Mouse (Mus musculus) hindbrain, embryonic 15.5 days (tissue): Measurements from ENCODE around the gene Numb. TPM values are rescaled to one million over a fixed set of nuclear protein-coding genes. Genes with fewer than 3 reads are reported as not detected.
"Not testable (repeated sequence)": the region's sequence is repeated elsewhere in the genome, so short reads cannot be mapped to it uniquely, and the experiment has no call there.

Experiments
- ATAC-seq: fragments of 200-750 bp; cut with Nextera tagmentation; 2 replicates; pipeline ENCODE4 v1.8.0; 2017; ENCODE audit warnings: low read depth, moderate number of reproducible peaks, moderate TSS enrichment; ENCODE audit not compliant: low FRiP score
- H3K27ac ChIP-seq: fragments of 300-500 bp; sonication (generic); replicated peaks from 2 replicates; pipeline ENCODE4 v1.5.1; 2015; ENCODE audit warnings: mild to moderate bottlenecking, inconsistent platforms
- H3K27me3 ChIP-seq: fragments of 300-500 bp; sonication (generic); 2 replicates; pipeline ENCODE4 v1.6.1; 2015; ENCODE audit warnings: control low read depth, inconsistent platforms
- H3K36me3 ChIP-seq: fragments of 300-500 bp; sonication (generic); 2 replicates; pipeline ENCODE4 v1.6.1; 2015; ENCODE audit warnings: control low read depth, inconsistent platforms
- H3K4me1 ChIP-seq: fragments of 300-500 bp; sonication (generic); replicated peaks from 2 replicates; pipeline ENCODE4 v1.6.1; 2015; ENCODE audit warnings: control low read depth, inconsistent platforms
- H3K4me2 ChIP-seq: fragments of 300-500 bp; sonication (generic); 2 replicates; pipeline ENCODE4 v1.6.1; 2015; ENCODE audit warnings: moderate library complexity, mild to moderate bottlenecking, inconsistent platforms
- H3K4me3 ChIP-seq: fragments of 300-500 bp; sonication (generic); 2 replicates; pipeline ENCODE4 v1.5.1; 2015; ENCODE audit warnings: mild to moderate bottlenecking, inconsistent platforms
- H3K9ac ChIP-seq: fragments of 300-500 bp; sonication (generic); 2 replicates; pipeline ENCODE4 v1.6.1; 2015; ENCODE audit warnings: inconsistent platforms
- H3K9me3 ChIP-seq: fragments of 300-500 bp; sonication (generic); 2 replicates; pipeline ENCODE4 v1.6.1; 2016; ENCODE audit warnings: control low read depth, inconsistent platforms
- WGBS: fragments of 180-500 bp; shearing (Covaris S2); methylation state at CpG from one replicate; pipeline ENCODE4 v1.1.7; 2015; 5-methylcytosine and 5-hydroxymethylcytosine counted together
- polyA plus RNA-seq: library from polyadenylated mRNA; unstranded; fragments of >200 nt; fragmentation: Nextera tagmentation; extraction: Ambion mirVana; gene quantifications from 2 replicates; pipeline ENCODE4 v1.2.1, GENCODE M21; 2015

The Numb gene
- polyA plus RNA-seq, 1 experiment from 2014 or later = 17.4 TPM

DNA sequence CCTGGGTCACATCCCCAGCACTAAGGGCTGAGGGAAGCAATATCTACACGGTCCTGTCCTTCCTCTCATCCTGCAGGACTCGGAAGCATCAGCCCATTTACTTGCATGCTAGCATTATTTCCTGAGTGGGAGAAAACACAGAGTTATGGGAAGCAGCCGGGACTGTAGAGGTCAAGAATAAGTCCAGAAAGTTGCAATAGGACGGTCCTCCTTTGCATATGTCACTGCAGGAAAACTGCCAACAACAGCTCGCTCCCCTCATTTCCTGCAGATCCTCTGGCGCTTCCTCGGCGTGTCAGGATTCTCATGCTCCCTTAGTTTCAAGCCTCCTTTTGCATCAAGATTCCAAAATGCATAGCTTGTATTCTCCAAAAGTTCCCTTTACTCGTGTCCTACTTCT, 4.8 kb downstream of the Numb start:
- Histone ChIP-seq H3K4me1 (peaks cover 16% of the 10 kb centered on the region; the same call in 1 of the 2 replicates), H3K4me3 (no peak overlapping the region), H3K4me2 (no peak overlapping the region), H3K9me3 (no peaks in the 10 kb centered on the region), H3K27ac (no peak overlapping the region), H3K36me3 (no peaks in the 10 kb centered on the region), H3K9ac (no peak overlapping the region), H3K27me3 (no peaks in the 10 kb centered on the region)
- 81% methylated on average over 9 of the region's 9 CpGs for WGBS
- no peak for ATAC-seq

DNA sequence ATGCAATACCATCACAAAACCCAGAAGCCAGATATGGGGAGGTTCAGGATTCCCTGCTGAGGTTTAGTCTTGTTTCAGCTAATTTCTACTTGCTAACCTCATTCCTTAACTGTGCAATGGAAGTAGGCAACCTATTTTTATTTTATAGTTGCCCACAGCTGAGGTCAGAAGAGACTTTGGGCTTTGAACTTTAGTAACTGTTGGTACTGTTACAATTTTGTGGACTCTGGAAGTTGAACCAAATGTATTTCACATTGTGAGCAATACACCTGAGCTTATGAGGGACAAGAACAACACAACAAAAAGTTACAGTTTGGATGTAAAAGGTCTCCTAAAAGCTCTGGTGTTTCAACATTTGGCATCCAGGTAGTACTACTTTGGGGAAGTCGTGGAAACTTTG, 6.9 kb downstream of the Numb start:
- Histone ChIP-seq H3K4me3 (no peak overlapping the region), H3K27ac (no peak overlapping the region), H3K27me3 (no peaks in the 10 kb centered on the region), H3K4me2 (no peak overlapping the region), H3K9ac (no peak overlapping the region), H3K4me1 (0 out of 2 replicates have a peak, but pooled peaks cover 6% of the 10 kb centered on the region), H3K9me3 (no peaks in the 10 kb centered on the region), H3K36me3 (no peaks in the 10 kb centered on the region)
- WGBS = 94% methylated on average over 1 of the region's 1 CpGs
- no peak for ATAC-seq

DNA sequence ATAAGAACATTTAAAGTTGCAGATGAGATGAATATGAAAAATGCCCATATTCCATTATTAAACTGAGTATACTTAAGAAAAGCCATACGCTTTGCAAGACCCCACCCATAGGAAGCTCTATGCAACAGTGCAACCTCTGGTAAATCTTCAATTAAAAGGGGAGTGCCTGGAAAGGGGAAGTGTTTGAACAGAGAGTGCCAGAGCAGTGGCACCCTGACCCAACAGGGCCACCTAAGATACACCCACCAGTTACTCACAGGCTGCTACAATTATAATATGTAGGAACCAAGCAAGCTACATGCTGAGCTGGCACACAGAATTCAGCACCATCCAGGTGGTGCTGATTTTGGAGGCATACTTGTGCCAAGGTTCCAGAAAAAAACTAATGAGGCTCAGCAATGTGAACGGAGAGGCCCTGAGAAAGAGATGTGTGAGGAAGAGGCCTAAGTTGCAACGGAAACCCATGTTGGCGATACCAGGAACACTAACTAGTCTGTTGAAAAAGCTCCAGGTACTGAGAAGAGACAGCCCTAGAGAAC, 7.5 kb downstream of the Numb start:
- H3K36me3 ChIP-seq = no peaks in the 10 kb centered on the region
- WGBS = 88% methylated on average over 4 of the region's 4 CpGs
- 0 out of 2 replicates have a peak, but pooled peaks cover 3% of the 10 kb centered on the region for H3K4me1 ChIP-seq
- H3K9me3 ChIP-seq = no peaks in the 10 kb centered on the region
- H3K4me2 ChIP-seq = no peak overlapping the region
- no peak for ATAC-seq
- no peak overlapping the region for H3K27ac ChIP-seq
- H3K9ac ChIP-seq = no peak overlapping the region
- H3K4me3 ChIP-seq = no peak overlapping the region
- H3K27me3 ChIP-seq = no peaks in the 10 kb centered on the region

DNA sequence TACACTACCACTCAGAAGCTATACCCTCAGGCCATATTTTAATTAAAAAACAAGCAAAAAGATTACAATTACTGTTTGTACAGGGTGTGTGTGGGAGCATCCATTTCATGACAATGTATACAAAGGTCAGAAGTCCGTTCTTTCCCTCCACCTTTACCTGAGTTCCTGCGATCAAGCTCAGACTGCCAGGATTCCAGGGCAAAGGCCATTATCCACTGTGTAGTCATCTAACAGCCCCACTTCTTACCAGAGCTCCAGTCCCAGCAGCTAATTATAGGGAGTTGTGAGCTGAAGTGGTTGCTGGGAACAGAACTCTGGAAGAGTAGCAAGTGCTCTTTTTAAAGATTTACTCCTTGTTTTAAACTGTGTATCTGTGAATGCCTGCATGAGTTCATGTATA, 11.3 kb downstream of the Numb start:
- no peaks in the 10 kb centered on the region for H3K27me3 ChIP-seq
- no peak overlapping the region for H3K27ac ChIP-seq
- H3K9ac ChIP-seq = no peak overlapping the region
- no peaks in the 10 kb centered on the region for H3K9me3 ChIP-seq
- ATAC-seq = no peak
- no peak overlapping the region for H3K4me2 ChIP-seq
- WGBS = 94% methylated on average over 2 of the region's 2 CpGs
- no peaks in the 10 kb centered on the region for H3K4me1 ChIP-seq
- H3K4me3 ChIP-seq = no peak overlapping the region
- no peaks in the 10 kb centered on the region for H3K36me3 ChIP-seq

DNA sequence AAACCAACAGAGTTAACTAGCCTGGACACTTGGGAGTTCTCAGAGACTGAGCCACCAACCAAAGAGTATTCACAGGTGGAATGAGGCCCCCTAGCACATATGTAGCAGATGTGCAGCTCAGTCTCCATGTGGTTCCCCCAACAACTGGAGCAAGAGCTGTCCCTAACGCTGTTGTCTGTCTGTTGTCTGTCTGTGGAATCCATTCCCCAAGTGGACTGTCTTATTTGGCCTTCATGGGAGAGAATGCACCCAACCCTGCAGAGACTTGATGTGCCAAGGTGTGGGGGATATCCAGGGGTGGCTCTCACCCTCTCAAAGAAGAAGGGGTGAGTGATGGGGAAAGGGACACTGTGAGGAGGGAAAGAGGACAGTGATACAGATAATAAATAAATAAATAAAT, 28.8 kb downstream of the Numb start:
- Histone ChIP-seq H3K4me1 (no peaks in the 10 kb centered on the region), H3K4me3 (no peak overlapping the region), H3K27ac (no peak overlapping the region), H3K27me3 (no peaks in the 10 kb centered on the region), H3K9ac (no peak overlapping the region), H3K9me3 (no peaks in the 10 kb centered on the region), H3K36me3 (no peaks in the 10 kb centered on the region), H3K4me2 (no peak overlapping the region)
- 90% methylated on average over 1 of the region's 1 CpGs for WGBS
- no peak for ATAC-seq

DNA sequence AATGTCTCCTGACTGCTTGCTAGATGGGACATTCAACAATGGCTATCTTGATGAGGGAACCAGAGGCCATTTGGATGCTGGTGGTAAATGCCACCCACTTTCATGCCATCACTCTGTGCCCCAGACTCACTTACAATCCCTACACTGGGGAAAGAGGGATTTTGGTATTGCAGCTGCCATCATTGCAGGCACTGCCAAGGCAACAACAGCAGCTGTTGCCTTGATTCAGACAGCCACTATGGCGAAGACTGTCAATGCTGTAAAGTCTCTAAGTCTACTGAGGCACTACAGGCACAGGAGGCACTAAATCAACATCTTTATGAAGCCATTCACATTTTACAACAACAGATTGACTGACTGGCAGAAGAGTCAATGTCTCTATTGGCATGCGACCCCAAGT, 30.5 kb downstream of the Numb start:
- no peak for ATAC-seq
- no peak overlapping the region for H3K4me3 ChIP-seq
- H3K27me3 ChIP-seq = no peaks in the 10 kb centered on the region
- WGBS = 97% methylated on average over 2 of the region's 2 CpGs
- no peak overlapping the region for H3K9ac ChIP-seq
- no peaks in the 10 kb centered on the region for H3K36me3 ChIP-seq
- no peaks in the 10 kb centered on the region for H3K9me3 ChIP-seq
- no peak overlapping the region for H3K27ac ChIP-seq
- no peaks in the 10 kb centered on the region for H3K4me1 ChIP-seq
- no peak overlapping the region for H3K4me2 ChIP-seq

DNA sequence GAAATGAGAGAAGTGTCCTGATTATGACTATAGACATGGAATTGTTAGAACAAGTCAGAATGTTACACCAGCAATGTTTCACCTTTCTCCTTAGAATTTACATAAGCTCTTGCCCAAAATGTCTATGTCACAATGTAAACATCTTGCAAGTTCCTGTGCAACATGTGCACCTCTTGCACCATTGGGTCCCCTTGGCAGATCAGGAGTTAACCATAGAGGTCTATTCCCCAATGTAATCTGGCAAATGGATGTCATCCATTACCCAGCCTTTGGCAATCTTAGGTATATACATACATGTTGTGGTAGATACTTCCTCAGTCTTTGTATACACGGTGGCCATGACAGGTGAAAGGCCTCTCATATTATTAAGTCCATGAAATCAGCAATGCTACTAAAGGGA, 32.6 kb downstream of the Numb start:
- 92% methylated on average over 1 of the region's 1 CpGs for WGBS
- ATAC-seq = no peak

DNA sequence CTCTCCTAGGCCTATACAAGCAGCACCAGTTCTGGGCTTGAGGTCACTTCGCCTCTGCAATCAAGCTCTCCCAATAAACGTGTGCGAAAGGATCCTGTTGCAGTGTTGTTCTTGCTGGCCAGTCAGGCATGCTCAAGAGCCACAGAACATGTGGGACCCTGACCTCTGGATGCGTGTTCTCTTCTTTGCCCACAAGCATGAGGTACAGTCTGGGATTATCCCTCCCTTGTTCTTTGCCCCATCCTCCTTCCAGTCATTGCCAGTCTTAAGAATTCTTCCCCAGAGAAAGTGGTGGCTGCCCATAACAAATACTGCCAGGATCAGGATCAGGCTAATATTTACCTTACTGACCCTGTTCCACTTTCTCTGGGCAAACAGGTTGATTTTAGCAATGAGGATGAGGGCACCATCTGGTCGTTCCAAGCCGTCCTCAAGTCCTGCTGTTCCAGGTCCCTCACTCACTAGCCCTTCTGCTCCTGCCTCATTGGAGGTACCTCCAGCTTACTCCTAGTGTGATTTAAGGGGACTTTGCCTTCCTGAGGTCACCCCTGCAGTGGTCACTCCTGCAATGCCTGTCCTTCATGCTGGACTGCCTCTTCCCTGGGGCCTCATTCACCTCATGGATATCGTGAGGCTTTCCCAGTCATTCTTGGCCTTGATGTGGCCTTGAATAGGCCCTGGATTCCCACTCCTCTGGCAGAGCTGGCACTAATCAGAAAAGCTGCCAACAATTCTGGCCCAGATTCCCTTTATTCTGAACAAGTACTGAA, 36.0 kb downstream of the Numb start:
- Histone ChIP-seq H3K4me1 (no peaks in the 10 kb centered on the region), H3K27me3 (no peaks in the 10 kb centered on the region), H3K4me3 (no peak overlapping the region), H3K9ac (no peak overlapping the region), H3K36me3 (no peaks in the 10 kb centered on the region), H3K9me3 (no peaks in the 10 kb centered on the region), H3K27ac (no peak overlapping the region), H3K4me2 (no peak overlapping the region)
- WGBS = 90% methylated on average over 7 of the region's 7 CpGs
- ATAC-seq = no peak

More for the DNA sequence above, 32.6 kb downstream of the Numb start:
- Histone ChIP-seq H3K9me3 (no peaks in the 10 kb centered on the region), H3K27me3 (no peaks in the 10 kb centered on the region), H3K36me3 (no peaks in the 10 kb centered on the region), H3K4me3 (no peak overlapping the region), H3K4me2 (no peak overlapping the region), H3K9ac (no peak overlapping the region), H3K4me1 (no peaks in the 10 kb centered on the region), H3K27ac (no peak overlapping the region)

DNA sequence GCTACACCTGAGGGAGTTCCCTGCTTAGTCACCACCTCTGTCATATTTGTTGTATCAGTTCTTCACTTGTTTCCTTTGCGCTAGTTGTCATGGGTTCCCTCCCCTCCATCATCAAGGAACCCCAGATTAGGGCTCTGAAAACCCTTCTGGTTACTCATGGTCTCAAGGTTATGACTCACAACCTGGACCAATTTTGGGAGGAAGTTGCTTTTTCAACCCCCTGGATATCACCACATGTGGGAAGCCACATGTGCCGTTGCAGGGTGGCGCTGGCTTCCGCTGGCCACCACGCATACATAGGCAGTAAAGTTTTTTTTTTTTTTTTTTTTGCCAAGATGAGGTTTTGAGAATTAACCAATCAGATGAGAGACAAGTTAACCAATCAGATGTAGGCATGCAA, 36.7 kb downstream of the Numb start:
- not testable (repeated sequence) for H3K27me3 ChIP-seq, H3K4me1 ChIP-seq, H3K9me3 ChIP-seq, H3K4me3 ChIP-seq, H3K4me2 ChIP-seq, H3K36me3 ChIP-seq, H3K27ac ChIP-seq, H3K9ac ChIP-seq, ATAC-seq
- 98% methylated on average over 5 of the region's 5 CpGs for WGBS

DNA sequence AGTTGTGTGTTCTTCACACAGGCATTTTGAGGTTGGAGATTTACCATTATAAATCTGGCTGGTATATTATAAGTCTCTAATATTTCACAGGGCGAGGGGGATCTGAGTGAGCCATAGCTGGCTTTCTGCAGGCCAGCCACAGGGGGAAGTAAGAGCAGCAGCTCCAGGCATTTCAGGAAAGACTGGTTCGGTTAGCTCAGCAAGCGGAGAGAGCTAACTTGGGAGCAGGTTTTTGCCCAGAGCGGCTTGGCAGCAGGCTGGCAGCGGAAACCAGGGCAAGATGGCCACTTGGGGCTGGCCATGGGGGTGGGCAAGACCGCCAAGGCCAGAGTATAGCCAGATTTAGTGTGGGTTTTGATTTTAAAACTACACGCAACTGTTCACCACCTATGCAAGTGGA, 39.2 kb downstream of the Numb start:
- H3K9ac ChIP-seq = no peak overlapping the region
- WGBS = 92% methylated on average over 7 of the region's 7 CpGs
- no peak overlapping the region for H3K27ac ChIP-seq
- H3K4me3 ChIP-seq = no peak overlapping the region
- no peak for ATAC-seq
- no peaks in the 10 kb centered on the region for H3K4me1 ChIP-seq
- H3K27me3 ChIP-seq = no peaks in the 10 kb centered on the region
- no peak overlapping the region for H3K4me2 ChIP-seq
- H3K9me3 ChIP-seq = no peaks in the 10 kb centered on the region
- H3K36me3 ChIP-seq = no peaks in the 10 kb centered on the region

DNA sequence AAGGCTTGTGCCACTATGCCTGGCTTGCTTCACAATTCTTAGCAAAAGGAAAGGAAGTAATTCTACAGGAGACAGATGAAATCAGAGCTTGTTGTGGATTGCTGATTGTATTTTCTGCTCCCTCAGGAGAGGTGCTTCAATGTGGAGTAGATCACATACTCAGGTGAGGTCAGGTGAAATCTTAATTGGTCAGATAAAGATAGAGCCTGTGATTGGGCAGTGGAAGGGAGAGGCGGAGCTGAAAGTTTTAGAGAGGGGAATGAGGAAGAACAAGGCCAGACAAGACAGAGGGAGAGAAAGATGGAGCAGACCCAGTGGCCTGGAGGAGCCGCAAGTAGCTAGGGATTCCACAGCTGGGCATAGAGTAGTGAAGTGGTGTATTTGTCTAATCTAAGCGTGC, 39.6 kb downstream of the Numb start:
- ATAC-seq = no peak
- Histone ChIP-seq H3K4me2 (no peak overlapping the region), H3K9ac (no peak overlapping the region), H3K4me3 (no peak overlapping the region), H3K4me1 (no peaks in the 10 kb centered on the region), H3K27me3 (no peaks in the 10 kb centered on the region), H3K9me3 (no peaks in the 10 kb centered on the region), H3K36me3 (no peaks in the 10 kb centered on the region), H3K27ac (no peak overlapping the region)
- WGBS = 90% methylated on average over 3 of the region's 3 CpGs

DNA sequence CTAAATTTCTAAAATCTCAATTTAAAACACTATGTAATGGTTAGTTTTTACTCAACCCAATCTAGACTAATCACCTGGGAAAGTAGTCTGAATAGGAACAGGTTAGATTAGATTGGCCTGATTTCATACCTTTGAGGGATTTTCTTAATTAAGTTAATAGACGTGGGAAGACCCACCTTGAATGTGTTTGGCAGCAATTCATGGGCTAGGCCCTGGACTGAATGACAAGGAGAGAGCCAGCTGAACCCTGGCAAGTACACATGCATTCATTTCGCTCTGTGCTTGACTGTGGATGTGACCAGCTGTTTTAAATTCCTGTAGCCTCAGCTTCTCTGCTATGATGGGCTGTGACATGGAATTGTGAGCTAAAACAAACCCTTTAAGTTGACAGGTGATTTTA, 40.8 kb downstream of the Numb start:
- Histone ChIP-seq H3K9me3 (no peaks in the 10 kb centered on the region), H3K9ac (no peak overlapping the region), H3K4me3 (no peak overlapping the region), H3K27ac (no peak overlapping the region), H3K27me3 (no peaks in the 10 kb centered on the region), H3K4me1 (no peaks in the 10 kb centered on the region), H3K4me2 (no peak overlapping the region), H3K36me3 (no peaks in the 10 kb centered on the region)
- ATAC-seq = no peak
- WGBS = 65% methylated on average over 2 of the region's 2 CpGs

DNA sequence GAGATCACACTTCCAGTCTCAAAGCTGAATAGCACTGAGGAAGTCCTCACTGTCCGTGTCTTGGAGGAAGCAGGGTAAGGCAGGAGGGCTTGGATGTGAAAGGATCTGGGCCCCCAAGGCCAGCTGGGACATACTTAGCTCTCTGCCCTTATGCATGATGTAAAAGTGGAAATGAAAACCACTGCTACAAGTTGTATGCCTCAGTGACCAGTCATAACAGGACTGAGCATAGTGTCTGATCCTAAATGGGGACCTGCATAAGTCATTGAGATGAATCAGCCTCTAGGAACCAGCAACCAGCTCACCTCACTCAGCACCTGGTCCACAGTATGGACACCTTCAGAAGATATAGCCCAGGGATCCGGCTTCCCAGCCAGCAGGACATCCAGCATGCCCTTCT, 46.6 kb downstream of the Numb start:
- no peak for ATAC-seq
- 89% methylated on average over 2 of the region's 2 CpGs for WGBS

More for the DNA sequence above, 46.6 kb downstream of the Numb start:
- no peak overlapping the region for H3K4me2 ChIP-seq
- H3K9ac ChIP-seq = no peak overlapping the region
- no peaks in the 10 kb centered on the region for H3K9me3 ChIP-seq
- no peak overlapping the region for H3K4me3 ChIP-seq
- no peak overlapping the region for H3K27ac ChIP-seq
- H3K27me3 ChIP-seq = no peaks in the 10 kb centered on the region
- H3K36me3 ChIP-seq = no peaks in the 10 kb centered on the region
- H3K4me1 ChIP-seq = no peaks in the 10 kb centered on the region
